Mouse (Mus musculus) kidney, adult 2 months (tissue): Measurements from ENCODE around the gene Gm21970. TPM values are rescaled to one million over a fixed set of nuclear protein-coding genes. Genes with fewer than 3 reads are reported as not detected.

Experiments
- DNase-seq: peaks from one replicate; pipeline ENCODE4 v3.0.0; 2021
- H3K27ac ChIP-seq: fragments of 200-500 bp; 2 replicates; pipeline ENCODE4 v1.5.1; 2012; ENCODE audit warnings: low read depth, low read length, control low read depth, inconsistent platforms; ENCODE audit not compliant: insufficient read depth
- H3K27me3 ChIP-seq: fragments of 200-500 bp; replicated peaks from 2 replicates; pipeline ENCODE4 v1.6.1; 2012; ENCODE audit warnings: mild to moderate bottlenecking, moderate library complexity, low read length, inconsistent platforms; ENCODE audit not compliant: control insufficient read depth, insufficient read depth
- H3K36me3 ChIP-seq: fragments of 200-500 bp; 2 replicates; pipeline ENCODE4 v1.6.1; 2012; ENCODE audit warnings: mild to moderate bottlenecking, moderate library complexity, low read length, inconsistent platforms; ENCODE audit not compliant: control insufficient read depth, insufficient read depth
- H3K4me1 ChIP-seq: fragments of 200-500 bp; 2 replicates; pipeline ENCODE4 v1.6.1; 2011; ENCODE audit warnings: low read length; ENCODE audit not compliant: control insufficient read depth, insufficient read depth
- H3K4me3 ChIP-seq: fragments of 200-500 bp; 2 replicates; pipeline ENCODE4 v1.5.1; 2011; ENCODE audit warnings: mild to moderate bottlenecking, low read depth, low read length, control low read depth; ENCODE audit not compliant: insufficient read depth
- CTCF ChIP-seq: fragments of 200-500 bp; conservative IDR thresholded peaks from 2 replicates; pipeline ENCODE4 v1.5.1; 2011; ENCODE audit warnings: low read depth, mild to moderate bottlenecking, control low read depth, low read length, moderate library complexity, mixed read lengths; ENCODE audit not compliant: insufficient read depth, insufficient read length
- POLR2A ChIP-seq: fragments of 200-500 bp; IDR thresholded peaks from one replicate; pipeline ENCODE4 v1.6.1; 2011; ENCODE audit warnings: low read depth, low read length, control low read depth
- WGBS: fragments of 180-500 bp; shearing (Covaris S2); methylation state at CpG from one replicate; pipeline ENCODE4 v1.1.7; 2018; 5-methylcytosine and 5-hydroxymethylcytosine counted together
- polyA plus RNA-seq: library from polyadenylated mRNA; depleted of rRNA; stranded (reverse); fragments of >200 nt; gene quantifications from 2 replicates; pipeline ENCODE4 v1.2.3, GENCODE M21; 2012

Gene Gm21970
- polyA plus RNA-seq, 1 experiment, result not detected

DNA sequence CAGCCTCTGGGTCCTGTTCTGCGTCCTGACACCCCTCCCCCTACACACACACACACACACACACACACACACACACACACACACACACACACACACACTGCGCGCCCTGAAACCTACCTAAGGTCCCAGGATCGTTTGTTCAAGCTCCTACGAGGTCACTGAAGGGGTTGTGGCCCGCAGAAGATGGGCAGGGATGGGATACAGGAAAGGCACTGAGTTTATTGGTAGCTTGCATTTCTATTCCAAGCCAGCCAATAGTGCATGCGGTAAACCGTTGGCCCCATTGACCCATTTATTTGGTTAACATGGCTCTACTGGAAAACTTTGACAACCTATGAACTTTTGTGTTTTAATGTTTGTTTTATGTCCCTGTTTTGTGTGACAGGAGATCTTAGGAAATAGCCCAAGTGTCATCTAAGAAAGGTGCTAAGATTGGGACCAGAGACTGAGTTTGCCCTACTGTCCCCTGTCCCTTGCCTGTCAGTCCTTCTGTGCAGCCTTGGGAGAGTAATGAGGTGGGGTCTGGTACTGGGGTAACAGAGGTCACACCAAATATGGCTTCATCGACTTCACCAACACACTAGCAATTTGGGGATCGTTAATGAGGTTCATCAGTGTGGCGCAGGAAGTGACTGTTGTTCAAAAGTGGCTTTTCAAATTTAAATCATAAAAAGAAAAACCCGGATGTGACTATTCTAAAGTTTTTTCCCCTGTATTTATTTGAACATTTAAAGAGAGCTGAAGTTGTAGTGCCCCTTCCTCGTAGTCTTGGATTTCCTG lies 17.9 kb upstream of the Gm21970 start:
- Histone ChIP-seq H3K4me3 (peak overlapping the region; percentile 73), H3K27ac (peak overlapping the region; percentile 87), H3K36me3 (no peaks in the 10 kb centered on the region), H3K4me1 (no peaks in the 10 kb centered on the region; the same call in 1 of the 2 replicates), H3K27me3 (no peaks in the 10 kb centered on the region)
- 23% methylated on average over 13 of the region's 13 CpGs for WGBS
- peak; percentile 36 for DNase-seq
- TF ChIP-seq POLR2A (no peak), CTCF (no peak)

GRCm38 (mm10) chr16:91374253-91374634 lies 17.3 kb upstream of the Gm21970 start:
- Histone ChIP-seq H3K4me3 (peak overlapping the region; percentile 9; the same call in 1 of the 2 replicates), H3K27ac (peak overlapping the region; percentile 87), H3K4me1 (peaks cover 2% of the 10 kb centered on the region; the same call in 1 of the 2 replicates), H3K36me3 (no peaks in the 10 kb centered on the region), H3K27me3 (no peaks in the 10 kb centered on the region)
- DNase-seq, result no peak
- 56% methylated on average over 3 of the region's 3 CpGs for WGBS
- no peak for TF ChIP-seq POLR2A
- no peak for TF ChIP-seq CTCF

GRCm38 (mm10) chr16:91376701-91377100 lies 14.8 kb upstream of the Gm21970 start:
- no peak overlapping the region for H3K4me3 ChIP-seq
- 89% methylated on average over 10 of the region's 10 CpGs for WGBS
- no peak for DNase-seq

DNA sequence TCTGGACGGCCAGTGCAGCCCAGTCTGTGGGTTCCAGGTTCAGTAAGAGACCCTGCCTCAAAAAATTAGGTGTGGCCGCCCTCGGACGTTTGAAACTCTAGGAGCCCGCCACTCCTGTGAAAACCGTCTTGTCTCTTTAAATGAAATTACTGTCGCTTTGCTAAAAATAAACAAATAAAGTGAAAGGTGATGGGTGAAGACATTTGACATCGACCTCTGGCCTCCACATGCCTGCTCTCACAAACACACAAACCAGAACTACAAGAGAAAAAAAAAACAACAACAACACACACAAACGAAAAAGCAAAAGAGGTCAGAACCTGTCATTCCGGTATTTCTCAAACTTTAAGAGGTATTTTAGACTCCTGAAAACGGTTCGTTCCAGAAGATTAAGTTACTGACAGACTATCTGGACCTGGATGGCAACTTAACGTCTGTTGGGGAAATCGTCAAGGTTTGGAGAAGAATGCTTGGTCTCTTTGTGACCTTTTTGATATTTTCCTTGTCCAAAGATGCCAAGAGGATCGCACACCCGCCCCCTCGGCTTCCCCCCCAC lies 13.0 kb upstream of the Gm21970 start:
- Histone ChIP-seq H3K27ac (peak overlapping the region; percentile 65), H3K4me3 (no peak overlapping the region; the same call in 1 of the 2 replicates), H3K27me3 (no peaks in the 10 kb centered on the region), H3K36me3 (no peaks in the 10 kb centered on the region), H3K4me1 (peaks cover 3% of the 10 kb centered on the region; the same call in 1 of the 2 replicates)
- 26% methylated on average over 17 of the region's 17 CpGs for WGBS
- DNase-seq, result peak; percentile 69
- no peak for TF ChIP-seq CTCF
- TF ChIP-seq POLR2A, result no peak

More at GRCm38 (mm10) chr16:91376701-91377100, 14.8 kb upstream of the Gm21970 start:
- TF ChIP-seq CTCF, result no peak
- no peak for TF ChIP-seq POLR2A
- Histone ChIP-seq H3K36me3 (no peaks in the 10 kb centered on the region), H3K27me3 (no peaks in the 10 kb centered on the region), H3K4me1 (peaks cover 3% of the 10 kb centered on the region; the same call in 1 of the 2 replicates), H3K27ac (peak overlapping the region; percentile 70)

GRCm38 (mm10) chr16:91378991-91379390 lies 12.5 kb upstream of the Gm21970 start:
- peak; percentile 27 for DNase-seq
- 19% methylated on average over 9 of the region's 9 CpGs for WGBS
- Histone ChIP-seq H3K27ac (peak overlapping the region; percentile 39), H3K27me3 (no peaks in the 10 kb centered on the region), H3K4me1 (peaks cover 3% of the 10 kb centered on the region; the same call in 1 of the 2 replicates), H3K36me3 (no peaks in the 10 kb centered on the region; the same call in 1 of the 2 replicates), H3K4me3 (no peak overlapping the region)
- TF ChIP-seq CTCF (no peak), POLR2A (no peak)

DNA sequence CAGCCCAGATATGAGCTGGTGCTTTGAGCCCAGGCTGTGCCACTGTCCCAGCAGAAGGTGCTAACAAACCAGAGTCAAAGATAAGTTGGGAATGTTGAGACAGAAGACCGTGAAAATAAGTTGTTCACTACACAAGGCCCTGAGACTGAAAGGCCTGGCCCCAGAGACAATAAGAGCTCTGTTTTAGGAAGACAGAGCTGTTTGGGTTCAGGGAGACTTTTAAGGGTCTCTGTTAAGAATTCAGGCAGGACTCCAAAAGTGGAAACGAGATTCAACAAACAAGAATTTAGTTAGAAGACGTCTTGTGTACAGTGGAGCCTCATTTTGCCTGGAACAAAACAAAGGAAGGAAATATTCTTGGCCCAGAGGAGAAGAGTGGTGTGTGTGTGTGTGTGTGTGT lies 12.1 kb upstream of the Gm21970 start:
- Histone ChIP-seq H3K27ac (peak overlapping the region; percentile 39), H3K27me3 (no peaks in the 10 kb centered on the region), H3K36me3 (no peaks in the 10 kb centered on the region; the same call in 1 of the 2 replicates), H3K4me3 (no peak overlapping the region), H3K4me1 (peaks cover 3% of the 10 kb centered on the region; the same call in 1 of the 2 replicates)
- peak; percentile 43 for DNase-seq
- TF ChIP-seq POLR2A (no peak), CTCF (no peak)
- 49% methylated on average over 3 of the region's 3 CpGs for WGBS

GRCm38 (mm10) chr16:91380151-91380550 lies 11.4 kb upstream of the Gm21970 start:
- H3K27me3 ChIP-seq, result no peaks in the 10 kb centered on the region
- peak overlapping the region; percentile 39 for H3K27ac ChIP-seq
- peak; percentile 29 for DNase-seq
- peaks cover 7% of the 10 kb centered on the region; the same call in 1 of the 2 replicates for H3K4me1 ChIP-seq
- TF ChIP-seq CTCF (no peak), POLR2A (no peak)
- no peak overlapping the region for H3K4me3 ChIP-seq
- H3K36me3 ChIP-seq, result peaks cover 2% of the 10 kb centered on the region; the same call in 1 of the 2 replicates
- WGBS, result 68% methylated on average over 5 of the region's 5 CpGs
